Mouse (Mus musculus): ENCODE measurements around the gene Pde12. TPM values are rescaled to one million over a fixed set of nuclear protein-coding genes. Genes with fewer than 3 reads are reported as not detected.
"Not testable (repeated sequence)": the region's sequence is repeated elsewhere in the genome, so short reads cannot be mapped to it uniquely, and the experiment has no call there.

Gene Pde12
- polyA plus RNA-seq, 1 experiment from 2014 or later, result 9.6 TPM

DNA sequence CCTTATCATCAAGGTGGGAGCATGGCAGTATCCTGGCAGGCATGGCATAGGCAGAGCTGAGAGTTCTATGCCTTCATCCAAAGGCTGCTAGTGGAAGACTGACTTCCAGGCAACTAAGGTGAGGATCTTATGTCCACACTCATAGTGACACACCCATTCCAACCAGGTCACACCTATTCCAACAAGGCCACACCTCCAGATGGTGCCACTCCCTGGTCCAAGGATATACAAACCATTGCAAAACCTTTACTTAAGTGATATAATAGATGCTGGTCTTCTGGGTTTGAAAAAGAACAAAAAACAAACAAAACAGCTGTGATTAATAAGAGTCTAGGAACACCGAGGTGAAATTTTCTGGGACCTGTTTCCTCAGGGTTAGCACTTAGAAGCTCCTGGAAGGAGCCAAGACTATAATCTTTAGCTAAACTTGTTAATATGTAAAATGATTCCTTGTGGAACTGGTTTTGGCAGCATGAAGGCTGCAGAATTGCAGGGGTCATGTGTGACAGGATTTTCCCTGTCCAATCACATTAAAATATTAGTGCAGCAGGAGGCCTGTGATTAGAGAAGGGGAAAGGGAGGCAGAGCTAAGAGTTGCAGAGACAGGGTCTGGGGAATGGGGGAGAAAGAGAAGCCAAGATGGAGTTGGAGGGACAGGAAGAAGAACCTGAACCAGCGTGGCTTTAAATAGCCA is 4.9 kb upstream of the Pde12 start:
- not testable (repeated sequence) for H3K9ac ChIP-seq (ENCODE audit: low read depth, low read length); H3K27ac ChIP-seq (replicated peaks; ENCODE audit: low read depth, low read length); H3K4me2 ChIP-seq (ENCODE audit: low read depth, low read length); H3K9me3 ChIP-seq (ENCODE audit: control insufficient read depth, low read length); H3K36me3 ChIP-seq (ENCODE audit: control insufficient read depth, insufficient read depth, low read length); H3K4me3 ChIP-seq (ENCODE audit: low read depth, low read length); H3K27me3 ChIP-seq (replicated peaks; ENCODE audit: control insufficient read depth, insufficient read depth, low read length); H3K4me1 ChIP-seq (ENCODE audit: control insufficient read depth, insufficient read depth, low read length)
- DNase-seq (ENCODE audit: low spot score), result peak; percentile 56
- WGBS, result 71% methylated on average over 2 of the region's 2 CpGs
- peak; percentile 80; the same call in 1 of the 2 replicates for ATAC-seq (ENCODE audit: low read depth)

DNA sequence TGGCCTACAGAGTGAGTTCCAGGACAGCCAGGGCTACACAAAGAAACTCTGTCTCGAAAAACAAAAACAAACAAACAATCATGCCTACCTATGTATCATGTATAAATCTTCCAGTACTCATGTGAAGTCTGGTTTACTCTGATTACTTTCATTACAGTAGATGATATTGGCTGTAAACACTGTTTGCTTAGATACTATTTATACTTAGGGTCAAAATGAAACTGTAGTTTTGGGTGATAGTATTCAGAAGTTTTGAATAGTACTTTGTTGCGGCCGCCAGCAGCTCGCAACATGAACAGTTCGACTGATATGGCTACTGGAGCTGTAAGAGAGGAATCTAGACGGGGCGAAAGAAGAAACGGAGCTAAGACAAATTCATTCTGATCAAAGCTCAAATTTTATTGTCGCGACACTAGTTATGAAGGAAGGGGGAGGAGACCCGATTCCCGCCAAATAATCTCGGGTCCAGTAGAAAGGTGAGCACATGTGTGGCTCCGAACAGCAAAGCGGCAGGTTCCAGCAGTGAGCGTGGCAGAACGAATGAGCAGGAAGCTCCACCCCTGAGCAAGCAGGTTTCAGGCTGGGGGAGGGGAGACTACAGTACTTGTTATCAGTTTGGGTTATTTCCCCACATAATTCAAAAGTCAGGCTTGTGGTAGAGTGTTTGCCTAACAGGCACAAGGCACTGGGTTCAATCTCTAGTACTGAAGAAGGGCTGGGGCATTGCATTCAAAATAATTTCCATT is 2.4 kb upstream of the Pde12 start:
- not testable (repeated sequence) for H3K9ac ChIP-seq (ENCODE audit: low read depth, low read length); H3K9me3 ChIP-seq (ENCODE audit: control insufficient read depth, low read length); H3K27ac ChIP-seq (replicated peaks; ENCODE audit: low read depth, low read length); H3K4me2 ChIP-seq (ENCODE audit: low read depth, low read length); H3K4me3 ChIP-seq (ENCODE audit: low read depth, low read length); H3K27me3 ChIP-seq (replicated peaks; ENCODE audit: control insufficient read depth, insufficient read depth, low read length); H3K36me3 ChIP-seq (ENCODE audit: control insufficient read depth, insufficient read depth, low read length); DNase-seq (ENCODE audit: low spot score); ATAC-seq (ENCODE audit: low read depth)
- peaks cover 14% of the 10 kb centered on the region for H3K4me1 ChIP-seq (ENCODE audit: control insufficient read depth, insufficient read depth, low read length)
- WGBS, result 72% methylated on average over 17 of the region's 17 CpGs

DNA sequence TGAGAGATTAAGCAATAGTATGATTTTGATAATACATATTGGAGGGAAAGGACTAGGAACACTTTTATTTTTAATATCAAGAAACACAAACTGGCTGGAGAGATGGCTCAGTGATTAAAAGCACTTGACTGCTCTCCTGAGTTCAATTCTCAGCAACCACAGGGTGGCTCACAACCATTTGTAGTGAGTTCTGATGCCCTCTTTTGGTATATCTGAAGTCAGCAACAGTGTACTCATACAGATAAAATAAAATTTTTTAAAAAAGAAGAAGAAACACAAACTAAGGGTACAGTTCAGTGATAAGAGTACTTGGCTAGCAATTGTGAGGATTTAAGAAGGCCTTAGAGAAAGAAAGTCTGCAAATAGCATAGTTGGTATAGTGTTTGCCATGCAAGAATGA is 1.3 kb upstream of the Pde12 start:
- H3K36me3 ChIP-seq (ENCODE audit: control insufficient read depth, insufficient read depth, low read length), result peaks cover 3% of the 10 kb centered on the region
- H3K4me3 ChIP-seq (ENCODE audit: low read depth, low read length), result no peak overlapping the region
- H3K9ac ChIP-seq (ENCODE audit: low read depth, low read length), result no peak overlapping the region
- peaks cover 18% of the 10 kb centered on the region for H3K4me1 ChIP-seq (ENCODE audit: control insufficient read depth, insufficient read depth, low read length)
- no peak overlapping the region for H3K27ac ChIP-seq (replicated peaks; ENCODE audit: low read depth, low read length)
- ATAC-seq (ENCODE audit: low read depth), result no peak
- H3K4me2 ChIP-seq (ENCODE audit: low read depth, low read length), result no peak overlapping the region
- H3K27me3 ChIP-seq (replicated peaks; ENCODE audit: control insufficient read depth, insufficient read depth, low read length), result no peaks in the 10 kb centered on the region
- DNase-seq (ENCODE audit: low spot score), result no peak
- H3K9me3 ChIP-seq (ENCODE audit: control insufficient read depth, low read length), result no peaks in the 10 kb centered on the region

DNA sequence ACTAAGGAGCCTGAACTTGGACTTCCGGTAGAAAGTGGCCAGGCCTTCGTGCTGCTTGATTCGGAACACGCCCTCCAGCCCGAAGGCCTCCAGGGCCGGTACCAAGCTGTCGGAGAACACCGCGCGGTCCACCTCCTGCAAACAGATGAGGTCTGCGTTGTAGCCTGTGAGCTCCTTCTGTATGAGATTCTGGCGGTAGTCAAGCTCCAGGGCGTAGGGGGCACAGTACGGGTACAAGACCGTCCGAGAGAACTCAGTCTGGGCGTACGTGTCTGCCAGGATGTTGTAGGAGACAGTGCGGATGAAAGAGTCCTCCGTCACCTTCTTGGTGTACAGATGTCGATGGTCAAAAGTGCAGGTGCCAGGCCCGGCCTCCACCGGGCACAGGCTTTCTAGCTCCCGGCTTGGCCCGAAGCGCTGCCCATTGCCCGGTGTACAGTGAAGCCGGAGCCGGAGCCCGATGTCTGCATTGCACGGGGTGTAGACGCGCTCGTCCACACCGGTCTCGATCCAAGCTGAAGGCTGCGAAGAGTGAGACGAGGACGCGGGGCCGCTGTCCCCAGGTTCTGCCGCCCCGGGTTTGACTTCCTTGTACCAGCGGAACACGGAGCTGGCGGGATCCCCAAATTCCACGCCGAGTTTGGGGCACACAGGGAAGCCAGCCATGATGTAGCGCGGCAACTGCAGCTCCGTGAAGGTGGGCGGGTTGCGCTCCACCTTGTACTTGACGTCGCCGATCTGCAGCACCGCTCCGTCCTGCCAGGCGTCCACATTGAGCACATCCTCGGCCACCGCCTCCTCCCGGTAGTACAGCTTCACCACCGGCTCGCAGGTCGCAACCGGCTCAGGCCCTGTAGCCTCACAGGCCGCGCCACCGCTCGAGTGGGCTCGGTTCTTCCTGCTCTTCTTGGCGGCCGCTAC is 1.1 kb downstream of the Pde12 start:
- 1% methylated on average over 52 of the region's 73 CpGs for WGBS
- peak overlapping the region; percentile 90 for H3K4me3 ChIP-seq (ENCODE audit: low read depth, low read length)
- H3K36me3 ChIP-seq (ENCODE audit: control insufficient read depth, insufficient read depth, low read length), result peaks cover 20% of the 10 kb centered on the region
- H3K9ac ChIP-seq (ENCODE audit: low read depth, low read length), result peak overlapping the region; percentile 85
- no peaks in the 10 kb centered on the region for H3K9me3 ChIP-seq (ENCODE audit: control insufficient read depth, low read length)
- ATAC-seq (ENCODE audit: low read depth), result peak; percentile 39
- H3K27me3 ChIP-seq (replicated peaks; ENCODE audit: control insufficient read depth, insufficient read depth, low read length), result no peaks in the 10 kb centered on the region
- H3K4me1 ChIP-seq (ENCODE audit: control insufficient read depth, insufficient read depth, low read length), result peaks cover 18% of the 10 kb centered on the region
- peak overlapping the region; percentile 97 for H3K4me2 ChIP-seq (ENCODE audit: low read depth, low read length)
- H3K27ac ChIP-seq (replicated peaks; ENCODE audit: low read depth, low read length), result peak overlapping the region; percentile 83
- DNase-seq (ENCODE audit: low spot score), result peak; percentile 24

DNA sequence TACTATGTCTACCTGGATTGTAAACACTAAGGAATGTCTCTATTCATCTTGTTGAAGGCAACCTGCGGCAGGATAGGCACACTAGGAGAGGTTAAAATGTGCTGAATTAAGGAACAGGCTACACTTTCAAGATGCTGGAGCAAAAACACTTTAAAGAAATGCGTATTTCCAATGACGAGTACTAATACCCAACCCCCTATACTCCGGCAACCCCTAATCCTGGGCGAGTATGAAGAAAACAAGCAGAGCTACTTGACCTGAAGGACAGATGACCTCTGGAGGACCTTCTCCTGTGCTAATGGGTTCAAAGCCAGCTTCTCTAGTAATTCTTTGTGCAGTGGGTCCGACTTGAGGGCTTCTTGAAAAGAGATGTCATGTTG is 1.7 kb downstream of the Pde12 start:
- Histone ChIP-seq H3K4me2 (ENCODE audit: low read depth, low read length) (peak overlapping the region; percentile 97), H3K27ac (replicated peaks; ENCODE audit: low read depth, low read length) (no peak overlapping the region), H3K9me3 (ENCODE audit: control insufficient read depth, low read length) (no peaks in the 10 kb centered on the region), H3K9ac (ENCODE audit: low read depth, low read length) (peak overlapping the region; percentile 85), H3K4me3 (ENCODE audit: low read depth, low read length) (peak overlapping the region; percentile 90), H3K27me3 (replicated peaks; ENCODE audit: control insufficient read depth, insufficient read depth, low read length) (no peaks in the 10 kb centered on the region), H3K4me1 (ENCODE audit: control insufficient read depth, insufficient read depth, low read length) (peaks cover 18% of the 10 kb centered on the region), H3K36me3 (ENCODE audit: control insufficient read depth, insufficient read depth, low read length) (peaks cover 23% of the 10 kb centered on the region)
- no peak for DNase-seq (ENCODE audit: low spot score)
- ATAC-seq (ENCODE audit: low read depth), result no peak
- WGBS, result 19% methylated on average over 6 of the region's 6 CpGs

DNA sequence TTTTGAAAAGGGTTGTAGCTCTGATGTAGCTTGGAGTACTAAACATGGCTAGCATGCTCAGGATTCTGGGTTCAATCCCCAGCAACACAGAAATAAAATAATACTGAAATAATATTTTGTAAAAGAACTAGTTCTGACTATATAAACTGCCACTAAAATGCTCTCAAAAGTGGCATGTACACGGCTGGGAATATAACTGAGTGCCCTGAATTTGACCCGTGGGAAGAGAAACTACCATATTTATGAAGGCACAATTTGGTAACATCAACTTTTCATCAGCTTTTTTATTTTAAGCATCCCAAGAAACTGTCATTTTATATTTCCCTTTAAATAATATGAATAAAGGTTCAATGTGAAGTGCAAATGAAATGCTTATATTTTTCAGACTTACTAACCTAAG is 5.8 kb downstream of the Pde12 start:
- ATAC-seq (ENCODE audit: low read depth) (no peak), DNase-seq (ENCODE audit: low spot score) (no peak)
- H3K27ac ChIP-seq (replicated peaks; ENCODE audit: low read depth, low read length), result no peak overlapping the region

DNA sequence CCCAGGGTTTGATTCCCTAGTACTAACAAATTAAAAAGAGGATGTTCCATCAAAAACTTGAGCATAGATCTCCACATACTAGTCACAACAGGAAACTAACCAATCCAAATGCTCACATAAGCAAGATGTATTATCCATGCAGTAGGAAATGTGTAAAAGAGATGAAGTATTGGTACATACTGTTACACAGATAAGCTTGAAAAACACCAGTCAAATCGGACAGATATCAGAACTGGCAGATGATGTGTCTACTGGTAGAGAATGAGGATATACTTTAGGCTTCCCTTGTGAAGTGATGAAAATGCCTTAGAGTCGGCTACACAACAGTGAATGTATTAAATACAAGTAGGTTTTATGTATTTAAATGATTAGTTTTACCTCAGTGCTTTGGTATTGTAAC is 7.2 kb downstream of the Pde12 start:
- DNase-seq (ENCODE audit: low spot score) (no peak), ATAC-seq (ENCODE audit: low read depth) (no peak)
- Histone ChIP-seq H3K4me3 (ENCODE audit: low read depth, low read length) (no peak overlapping the region), H3K4me1 (ENCODE audit: control insufficient read depth, insufficient read depth, low read length) (peaks cover 7% of the 10 kb centered on the region; the same call in 1 of the 2 replicates), H3K9me3 (ENCODE audit: control insufficient read depth, low read length) (no peaks in the 10 kb centered on the region), H3K36me3 (ENCODE audit: control insufficient read depth, insufficient read depth, low read length) (peaks cover 39% of the 10 kb centered on the region), H3K4me2 (ENCODE audit: low read depth, low read length) (no peak overlapping the region), H3K27me3 (replicated peaks; ENCODE audit: control insufficient read depth, insufficient read depth, low read length) (no peaks in the 10 kb centered on the region), H3K27ac (replicated peaks; ENCODE audit: low read depth, low read length) (no peak overlapping the region), H3K9ac (ENCODE audit: low read depth, low read length) (no peak overlapping the region)
- WGBS, result 82% methylated on average over 2 of the region's 2 CpGs

More for the DNA sequence above, 5.8 kb downstream of the Pde12 start:
- Histone ChIP-seq H3K9me3 (ENCODE audit: control insufficient read depth, low read length) (no peaks in the 10 kb centered on the region), H3K9ac (ENCODE audit: low read depth, low read length) (no peak overlapping the region), H3K27me3 (replicated peaks; ENCODE audit: control insufficient read depth, insufficient read depth, low read length) (no peaks in the 10 kb centered on the region), H3K4me2 (ENCODE audit: low read depth, low read length) (no peak overlapping the region), H3K36me3 (ENCODE audit: control insufficient read depth, insufficient read depth, low read length) (peaks cover 30% of the 10 kb centered on the region), H3K4me3 (ENCODE audit: low read depth, low read length) (no peak overlapping the region), H3K4me1 (ENCODE audit: control insufficient read depth, insufficient read depth, low read length) (peaks cover 13% of the 10 kb centered on the region; the same call in 1 of the 2 replicates)
- 83% methylated on average over 2 of the region's 2 CpGs for WGBS

DNA sequence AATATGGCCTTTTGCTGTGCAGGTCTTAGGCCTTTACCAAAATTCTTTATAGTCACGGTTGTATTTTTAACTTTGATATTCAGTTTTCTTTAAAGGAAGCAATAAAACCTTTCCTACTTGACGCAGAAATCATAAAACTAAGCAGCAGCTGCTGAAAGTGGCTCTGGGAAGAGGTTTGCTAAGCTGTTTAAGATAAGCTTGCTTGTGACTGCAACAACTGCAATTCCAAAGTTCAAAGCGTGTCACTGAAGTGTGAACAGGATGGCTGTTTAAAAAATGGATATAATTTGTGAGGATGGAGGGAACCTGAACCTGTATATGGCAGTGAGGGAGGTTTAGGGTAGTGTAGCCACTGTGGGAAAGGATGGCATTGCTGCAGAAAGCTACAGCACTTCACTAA is 7.7 kb downstream of the Pde12 start:
- Histone ChIP-seq H3K27ac (replicated peaks; ENCODE audit: low read depth, low read length) (no peak overlapping the region), H3K4me2 (ENCODE audit: low read depth, low read length) (no peak overlapping the region), H3K9ac (ENCODE audit: low read depth, low read length) (no peak overlapping the region), H3K9me3 (ENCODE audit: control insufficient read depth, low read length) (no peaks in the 10 kb centered on the region), H3K4me3 (ENCODE audit: low read depth, low read length) (no peak overlapping the region), H3K36me3 (ENCODE audit: control insufficient read depth, insufficient read depth, low read length) (peaks cover 44% of the 10 kb centered on the region), H3K27me3 (replicated peaks; ENCODE audit: control insufficient read depth, insufficient read depth, low read length) (no peaks in the 10 kb centered on the region), H3K4me1 (ENCODE audit: control insufficient read depth, insufficient read depth, low read length) (peaks cover 4% of the 10 kb centered on the region; the same call in 1 of the 2 replicates)
- no peak for DNase-seq (ENCODE audit: low spot score)
- 88% methylated on average over 3 of the region's 3 CpGs for WGBS
- no peak for ATAC-seq (ENCODE audit: low read depth)

Data from embryonic facial prominence, embryonic 14.5 days (tissue).